Mouse (Mus musculus): ENCODE results near the gene Ss18l1.

DNA sequence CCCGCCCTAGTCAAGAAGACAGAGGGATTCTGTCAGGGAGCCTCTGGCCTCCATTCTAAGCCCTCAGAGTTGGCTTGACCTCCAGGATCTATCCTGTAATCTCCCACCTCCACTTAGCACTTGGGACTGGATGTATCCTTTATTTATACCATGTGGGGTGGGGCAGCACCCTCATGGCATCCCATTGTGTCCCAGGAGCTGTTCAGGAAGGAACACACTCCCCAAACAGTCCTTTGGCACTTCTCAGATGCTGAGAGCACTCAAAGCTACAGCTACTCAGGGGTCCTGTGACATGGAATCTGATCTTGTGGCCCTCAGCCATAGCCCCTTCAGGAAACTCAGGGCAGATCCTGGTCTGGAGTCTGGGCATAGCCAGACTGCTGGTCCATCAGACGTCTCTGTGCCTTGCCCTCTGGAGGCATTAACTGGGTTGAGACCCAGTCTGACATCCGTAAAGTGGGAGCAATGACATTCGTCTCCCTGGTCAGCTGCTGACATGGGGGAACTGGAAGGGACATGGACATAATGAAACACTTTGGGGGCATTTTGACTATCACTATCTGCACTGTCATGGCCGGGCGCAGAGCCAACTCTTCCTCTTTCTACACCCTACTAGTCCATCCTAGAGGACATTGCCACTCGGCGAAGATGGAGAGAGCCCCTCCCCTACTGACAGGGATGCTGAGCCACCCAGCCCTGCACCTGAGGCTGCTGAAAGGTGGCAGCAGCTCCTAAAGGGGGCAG is 74.6 kb downstream of the Ss18l1 start:
- TF ChIP-seq TAL1 (IDR thresholded peaks at IDR 0.05; ENCODE audit: low read length) (no peak), GATA1 (IDR thresholded peaks at IDR 0.05; ENCODE audit: low read length) (no peak)
